Mouse (Mus musculus) thymus, postnatal 14 days (tissue): ENCODE measurements around the gene Cnot2.
A peak's percentile ranks its signal among the peaks of the same experiment; 100 is the strongest.

Source experiments
- DNase-seq: peaks from one replicate; pipeline ENCODE4 v3.0.0; 2021

Cnot2 gene

DNA sequence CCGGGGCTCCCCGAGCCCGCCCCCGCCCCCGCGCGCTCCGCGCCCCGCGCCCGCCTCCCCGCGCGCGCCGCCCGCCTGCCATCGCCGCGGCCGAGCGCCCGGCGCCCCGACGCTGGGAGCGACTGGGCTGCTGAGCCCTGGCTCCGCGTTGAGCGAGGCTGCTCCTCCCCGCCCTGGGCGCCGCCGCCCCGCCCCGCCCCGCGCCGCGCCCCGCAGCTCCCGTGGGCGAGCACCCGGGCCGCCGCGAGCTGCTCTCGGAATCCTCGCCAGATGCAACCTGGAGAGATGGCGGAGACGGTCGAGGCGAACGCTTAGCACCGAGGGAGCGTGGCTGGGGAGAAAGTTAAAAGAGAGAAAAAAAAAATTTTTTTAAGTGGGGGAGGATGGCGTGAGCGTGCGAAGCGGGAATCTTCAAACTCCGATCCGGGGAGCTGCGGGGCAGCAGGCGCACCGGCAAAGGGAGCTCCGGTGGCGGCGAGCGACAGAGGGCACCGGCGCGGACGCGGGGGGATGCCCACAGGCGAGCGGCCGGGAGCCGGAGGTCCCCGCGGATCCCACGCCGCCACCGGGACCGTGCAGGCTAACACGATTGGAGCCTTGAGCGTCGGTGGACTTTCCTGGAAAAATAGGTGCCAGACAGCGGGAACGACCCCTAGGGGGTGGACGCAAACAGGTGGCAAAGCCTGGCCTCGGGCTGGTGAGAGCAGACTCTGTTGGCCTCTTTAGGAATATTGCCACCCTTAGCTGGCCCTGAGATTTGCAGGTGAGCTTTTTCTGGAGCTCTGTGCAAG lies 107.4 kb downstream of the Cnot2 start, which contains the start of gene Kcnmb4:
Kcnmb4 (minus strand) TSS at position 120 of the 791 bp plus-strand sequence.
- peak; percentile 61 for DNase-seq

- peak; percentile 80 for DNase-seq
Observed at GRCm38 (mm10) chr10:116473071-116473758, 108.1 kb downstream of the Cnot2 start.

GRCm38 (mm10) chr10:116472579-116472978 lies 108.7 kb downstream of the Cnot2 start:
- DNase-seq = peak; percentile 19

GRCm38 (mm10) chr10:116470306-116470925 lies 110.9 kb downstream of the Cnot2 start:
- no peak for DNase-seq

- no peak for DNase-seq
Observed at GRCm38 (mm10) chr10:116468094-116468493, 113.2 kb downstream of the Cnot2 start.

- DNase-seq = no peak
Observed at GRCm38 (mm10) chr10:116463753-116464345, 117.5 kb downstream of the Cnot2 start.

- DNase-seq = no peak
Observed at GRCm38 (mm10) chr10:116461443-116461842, 119.9 kb downstream of the Cnot2 start.

DNA sequence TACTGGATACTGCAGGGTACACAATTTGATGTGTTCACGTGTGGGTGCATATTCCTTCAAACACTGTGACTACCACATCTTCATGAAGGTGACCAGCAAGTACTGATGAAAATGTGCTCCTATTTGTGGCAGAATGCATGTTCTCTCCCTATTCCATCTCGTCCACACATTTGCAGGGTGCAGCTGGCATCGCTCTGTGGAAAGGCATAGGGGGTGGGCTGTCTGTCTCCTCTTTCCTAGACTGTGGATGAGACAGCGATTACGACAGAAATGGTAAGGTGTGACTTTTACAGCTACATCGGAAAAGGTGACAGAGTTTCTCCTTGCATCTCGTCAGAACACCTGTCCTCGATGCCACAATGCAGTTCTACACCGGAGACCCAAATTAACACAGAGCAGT lies 122.5 kb downstream of the Cnot2 start:
- no peak for DNase-seq

DNA sequence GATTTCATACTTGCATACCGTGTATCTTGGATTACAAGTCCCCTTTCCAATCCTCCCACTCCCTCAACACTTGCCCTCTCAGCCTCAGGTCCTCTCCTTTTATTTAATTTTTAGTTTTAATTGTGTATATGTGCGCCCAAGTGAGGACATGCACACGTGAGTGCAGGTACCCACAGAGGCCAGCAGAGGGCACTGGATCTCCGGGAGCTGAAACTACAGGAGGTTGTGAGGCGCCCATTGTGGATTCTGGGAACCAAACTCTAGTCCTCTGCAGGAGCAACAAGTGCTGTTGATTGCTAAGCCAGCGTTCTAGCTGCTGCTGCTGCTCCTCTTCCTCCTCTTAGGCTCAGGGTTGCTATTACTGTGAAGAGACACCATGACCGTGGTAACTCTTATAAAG lies 128.5 kb downstream of the Cnot2 start:
- no peak for DNase-seq

DNA sequence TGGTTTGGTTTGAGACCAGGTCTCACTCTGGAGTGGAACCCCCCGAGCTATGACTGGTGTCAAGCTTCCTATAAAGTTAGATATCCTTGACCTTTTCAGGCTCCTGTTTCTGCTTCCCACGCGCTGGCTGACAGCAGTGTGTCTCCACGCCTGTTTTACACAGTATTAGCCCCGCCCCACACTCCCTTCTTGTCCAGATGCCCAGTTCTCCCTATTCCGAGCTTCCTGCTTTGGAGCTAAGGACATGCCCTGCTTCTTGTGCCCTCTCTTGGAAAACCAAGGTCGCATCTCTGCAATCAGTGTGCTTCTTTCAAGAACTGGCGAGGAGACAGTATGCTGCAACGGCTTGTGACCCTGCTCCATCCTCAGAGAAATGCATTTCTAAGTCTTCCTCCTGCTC lies 130.7 kb downstream of the Cnot2 start:
- DNase-seq = no peak

DNA sequence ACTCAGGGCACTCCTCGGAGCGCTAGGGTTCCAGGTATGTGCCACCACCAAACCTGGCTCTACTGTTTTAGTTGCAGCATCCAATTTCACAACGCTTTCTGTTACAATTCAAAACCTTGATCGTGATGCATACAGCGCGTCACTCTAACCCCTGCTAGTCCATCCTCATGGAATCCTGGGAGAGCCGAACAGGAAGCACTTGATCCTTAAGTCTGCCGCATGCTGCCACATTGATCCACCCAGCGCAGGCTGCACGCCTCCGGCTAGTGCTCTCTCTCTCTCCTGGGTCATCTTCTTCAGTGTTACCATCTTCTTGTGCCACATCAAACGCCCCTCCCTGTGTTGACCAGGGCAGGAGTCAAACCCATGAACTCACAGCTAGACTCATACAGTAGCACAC lies 133.1 kb downstream of the Cnot2 start:
- no peak for DNase-seq

DNA sequence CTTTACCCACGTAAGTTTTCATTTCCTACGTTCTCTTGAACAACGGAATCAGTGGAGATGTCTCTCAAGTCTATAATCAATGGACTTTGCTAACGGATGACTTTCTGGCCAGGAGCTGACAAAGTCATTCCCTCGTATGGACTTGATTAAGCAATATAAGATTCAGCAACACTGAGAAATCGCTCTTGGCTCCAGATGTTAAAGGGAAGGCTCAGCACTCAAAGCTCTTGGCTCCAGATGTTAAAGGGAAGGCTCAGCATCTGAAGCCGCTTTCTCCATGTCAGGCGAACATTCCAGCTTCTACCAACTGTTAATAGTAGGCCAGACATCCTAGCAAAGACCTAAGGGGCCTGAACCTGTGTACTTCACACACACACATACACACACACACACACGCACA lies 134.1 kb downstream of the Cnot2 start:
- no peak for DNase-seq

DNA sequence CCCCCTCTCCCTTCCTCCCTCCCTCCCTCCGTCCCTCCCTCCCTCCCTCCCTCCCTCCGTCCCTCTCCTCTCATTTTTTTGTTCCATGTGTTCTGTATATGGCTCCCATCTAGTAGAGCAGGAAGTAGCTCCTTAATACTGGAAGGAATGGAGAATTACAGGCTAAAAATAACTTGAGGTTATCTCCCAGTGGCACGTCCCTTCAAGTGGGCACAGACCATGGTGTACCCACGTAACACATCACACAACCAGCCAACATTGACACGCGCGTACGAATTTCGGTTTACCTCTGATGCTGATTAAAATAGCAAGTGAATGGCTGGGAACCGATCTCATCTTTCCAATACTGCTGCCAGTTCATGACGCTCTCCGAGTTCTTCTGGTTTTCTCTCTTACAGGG lies 135.3 kb downstream of the Cnot2 start:
- DNase-seq = no peak

- no peak for DNase-seq
Observed at GRCm38 (mm10) chr10:116444826-116445225, 136.5 kb downstream of the Cnot2 start.

- no peak for DNase-seq
Observed at GRCm38 (mm10) chr10:116444371-116444770, 136.9 kb downstream of the Cnot2 start.

GRCm38 (mm10) chr10:116440946-116441345 lies 140.4 kb downstream of the Cnot2 start:
- DNase-seq = no peak

DNA sequence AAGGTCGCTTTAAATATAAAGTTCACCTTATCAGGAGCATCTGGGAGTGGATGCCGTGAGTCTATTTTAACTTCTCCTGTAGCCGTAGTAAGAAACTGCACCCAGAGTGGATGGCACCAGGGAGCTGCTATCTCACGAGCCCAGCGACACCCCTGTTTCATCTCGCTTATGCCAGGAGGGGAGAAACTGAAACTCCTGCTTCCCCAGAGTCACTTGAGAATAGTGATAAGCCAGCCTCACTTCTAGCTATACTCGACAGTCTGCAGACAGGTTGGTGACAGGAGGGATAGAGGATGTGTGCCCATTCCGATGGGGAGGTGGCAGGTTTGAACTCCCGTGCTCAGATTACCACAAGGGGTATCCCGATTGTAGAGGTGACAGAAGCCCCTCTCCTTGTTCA lies 141.2 kb downstream of the Cnot2 start:
- DNase-seq = no peak

DNA sequence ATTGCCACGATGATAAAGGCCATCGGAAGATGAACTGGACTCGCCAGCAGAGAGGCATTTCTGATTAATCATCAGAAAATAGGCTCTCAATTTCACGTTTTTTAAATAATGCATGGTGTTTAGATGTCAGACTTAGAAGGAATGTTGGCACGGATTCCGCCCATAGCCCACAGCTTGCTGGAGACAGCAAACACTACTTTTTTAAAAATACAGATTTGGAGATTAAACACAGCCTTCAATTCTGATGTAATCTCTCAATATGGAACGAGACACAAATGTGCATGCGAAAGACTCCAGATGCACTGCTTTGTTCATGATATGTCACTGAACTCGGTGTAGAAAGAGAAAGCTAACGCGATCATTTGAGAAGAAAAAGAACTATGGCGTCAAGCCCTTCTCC lies 145.9 kb downstream of the Cnot2 start:
- no peak for DNase-seq
